Mouse (Mus musculus) neutrophil, adult 5-6 weeks (primary cell): ENCODE data around the gene Tmem229b. TPM values are rescaled to one million over a fixed set of nuclear protein-coding genes. Genes with fewer than 3 reads are reported as not detected.
A peak's percentile ranks its signal among the peaks of the same experiment; 100 is the strongest.
"Not testable (repeated sequence)": the region's sequence is repeated elsewhere in the genome, so short reads cannot be mapped to it uniquely, and the experiment has no call there.

Experiments
- ATAC-seq: fragments of 151-379, 151-347 bp; 2 replicates; pipeline ENCODE4 v1.8.0; 2017; ENCODE audit warnings: mild to moderate bottlenecking, moderate TSS enrichment; ENCODE audit not compliant: insufficient number of reproducible peaks, poor library complexity, low FRiP score, severe bottlenecking; ENCODE audit errors: extremely low read depth
- total RNA-seq: library from RNA; stranded (forward); fragments of 200-1000 nt; gene quantifications from 2 replicates; pipeline ENCODE4 v1.2.3, GENCODE M21; 2017

Gene Tmem229b
- total RNA-seq, 1 experiment from 2014 or later, result 85.9 TPM

- no peak for ATAC-seq
Observed at GRCm38 (mm10) chr12:78973779-78974178, 33.6 kb downstream of the Tmem229b start.

- ATAC-seq, result no peak
Observed at GRCm38 (mm10) chr12:78971649-78972048, 35.8 kb downstream of the Tmem229b start.

DNA sequence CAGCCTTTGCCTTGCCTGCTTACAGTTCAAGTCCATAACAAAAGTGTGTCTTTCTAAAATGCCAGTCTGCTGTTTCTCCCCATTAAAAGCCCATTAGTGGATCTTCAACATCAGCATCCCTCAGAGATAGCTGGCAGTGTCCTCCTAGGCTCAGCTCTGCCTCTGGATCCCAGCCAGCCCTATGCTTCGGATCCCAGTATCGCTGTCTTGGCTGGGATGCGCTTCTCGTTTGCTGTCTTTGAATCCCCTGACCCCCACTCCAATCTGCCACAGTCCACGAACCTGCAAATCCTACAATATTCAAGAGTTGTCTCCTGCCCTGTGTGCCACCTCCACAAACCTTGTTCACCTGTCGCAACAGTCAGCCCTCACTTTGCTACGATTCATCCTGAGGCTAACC lies 36.7 kb downstream of the Tmem229b start:
- no peak for ATAC-seq

GRCm38 (mm10) chr12:78964496-78964895 lies 42.9 kb downstream of the Tmem229b start:
- not testable (repeated sequence) for ATAC-seq

DNA sequence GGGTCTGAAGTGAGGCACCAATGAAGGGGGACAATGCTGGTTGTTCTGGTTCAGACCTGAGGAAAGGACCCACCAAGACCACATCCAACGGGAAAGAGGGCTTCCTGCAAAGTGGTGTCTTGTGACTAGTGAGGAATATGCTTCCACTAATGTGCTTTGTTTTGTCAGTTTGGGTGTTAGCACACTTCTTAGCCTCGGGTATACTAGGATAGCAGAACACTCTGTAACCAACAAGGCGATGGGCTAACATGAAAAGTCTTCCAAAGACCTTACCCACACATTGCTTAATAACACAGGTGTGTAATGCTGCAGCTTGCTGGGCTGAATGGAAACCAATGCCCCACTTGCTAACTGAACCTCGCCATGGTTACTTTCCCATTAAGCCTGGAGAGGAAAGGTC lies 51.0 kb downstream of the Tmem229b start:
- no peak for ATAC-seq

DNA sequence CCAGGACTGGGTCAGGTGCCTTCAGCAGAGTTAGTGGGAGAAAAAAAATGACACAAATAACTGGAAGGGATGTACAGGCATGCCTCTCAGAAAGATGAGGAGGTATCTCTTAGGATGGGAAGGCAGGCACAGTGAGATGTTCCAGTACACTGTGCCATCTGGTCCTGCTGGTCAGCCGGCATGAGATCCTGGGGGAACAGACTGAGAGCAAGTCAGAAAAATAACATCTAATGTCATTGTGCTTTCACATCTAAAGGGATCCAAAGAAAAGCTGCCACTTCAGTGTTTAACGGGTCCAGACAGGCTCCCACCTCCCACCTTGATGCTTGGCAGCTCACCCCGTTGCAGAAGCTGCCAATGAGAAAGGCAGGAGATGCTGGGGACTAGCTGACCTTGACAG lies 54.9 kb downstream of the Tmem229b start:
- ATAC-seq, result no peak

DNA sequence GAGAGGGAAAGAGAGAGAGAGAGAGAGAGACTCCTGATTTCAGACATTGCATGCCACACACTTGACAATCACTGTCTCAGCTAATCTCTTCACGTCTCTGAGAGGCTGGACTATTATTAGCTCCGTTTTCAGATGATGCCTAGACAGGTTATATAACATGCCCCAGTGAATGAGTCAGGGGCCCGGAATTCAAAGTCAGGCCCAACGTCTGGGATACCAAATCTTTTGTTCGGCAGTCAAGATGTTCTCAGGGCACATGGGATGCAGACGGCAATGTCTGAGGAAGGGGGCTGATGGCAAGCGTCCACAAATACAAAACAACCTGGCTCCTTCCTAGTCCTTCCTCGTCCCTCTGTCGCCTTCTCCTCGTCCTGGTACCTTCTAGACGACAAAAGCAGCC lies 55.4 kb downstream of the Tmem229b start:
- ATAC-seq, result no peak

- ATAC-seq, result no peak
Observed at GRCm38 (mm10) chr12:78947661-78948060, 59.8 kb downstream of the Tmem229b start.

GRCm38 (mm10) chr12:78947161-78947560 lies 60.3 kb downstream of the Tmem229b start:
- ATAC-seq, result peak; percentile 65; the same call in 1 of the 2 replicates

DNA sequence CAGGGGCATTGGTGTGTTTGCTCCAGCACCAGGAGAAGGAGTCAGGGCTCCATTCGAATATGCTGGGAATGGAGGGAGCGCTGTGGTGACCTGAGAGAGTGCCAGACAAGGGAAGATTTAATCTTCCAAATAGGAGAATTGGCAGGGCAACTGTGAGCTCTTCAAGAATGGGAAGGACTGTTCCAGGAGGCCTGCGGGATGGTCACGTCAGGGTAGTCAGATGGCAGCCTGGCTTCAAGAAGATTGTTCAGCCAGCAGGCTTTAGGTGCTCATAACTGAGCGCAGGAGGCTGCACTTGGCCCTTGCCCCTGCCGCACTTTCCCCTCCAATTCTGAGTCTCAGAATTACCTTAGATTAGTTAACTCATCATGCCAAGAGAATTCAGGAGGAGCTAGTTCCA lies 64.5 kb downstream of the Tmem229b start:
- no peak for ATAC-seq

DNA sequence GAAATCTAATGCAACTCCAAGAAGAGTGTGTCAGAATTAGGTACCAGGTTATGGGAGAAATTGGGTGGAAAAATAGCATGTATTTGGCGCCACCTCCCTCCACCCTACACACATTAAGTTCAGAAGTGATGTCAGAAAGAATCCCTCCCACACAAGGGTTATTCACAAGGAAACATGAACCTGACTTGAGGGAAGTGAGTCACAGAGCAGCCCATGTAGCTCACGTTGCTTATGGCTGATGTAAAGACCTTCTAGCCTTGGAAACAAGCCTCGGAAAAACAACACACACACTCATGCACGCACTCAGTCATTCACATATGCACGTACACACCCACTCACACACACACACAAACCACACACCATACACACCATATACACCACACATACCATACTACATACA lies 67.3 kb downstream of the Tmem229b start:
- ATAC-seq, result no peak

DNA sequence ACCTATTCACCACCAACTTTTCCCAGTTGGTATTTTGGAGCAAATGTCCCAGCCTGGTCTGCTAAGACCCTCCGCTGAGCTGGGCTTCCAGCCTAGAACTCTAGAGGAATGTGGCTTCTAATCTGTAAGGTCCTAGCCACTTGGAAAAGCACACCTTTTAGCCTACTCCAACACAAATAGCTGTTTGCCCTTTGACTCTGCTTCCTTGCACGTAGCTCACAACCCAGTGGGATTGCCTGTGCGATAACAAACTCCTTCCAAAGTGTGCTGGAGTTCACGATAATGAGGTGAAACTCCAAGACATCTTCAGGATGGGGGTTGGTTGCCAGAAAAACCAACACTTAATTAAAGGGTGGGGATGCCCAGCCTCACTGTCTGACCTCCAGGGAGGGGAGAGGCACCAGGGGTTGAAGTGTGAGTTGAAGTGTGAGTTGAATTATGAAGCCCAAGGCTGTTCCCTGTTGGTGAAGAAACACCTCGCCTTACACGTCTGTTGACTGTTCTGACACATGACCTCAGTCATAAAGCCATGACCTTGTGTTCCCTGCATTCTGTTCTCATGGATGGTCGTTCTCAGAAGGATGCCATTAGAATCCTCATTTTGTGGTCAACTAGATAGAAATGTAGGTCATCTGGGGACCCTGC lies 67.9 kb downstream of the Tmem229b start:
- no peak for ATAC-seq

DNA sequence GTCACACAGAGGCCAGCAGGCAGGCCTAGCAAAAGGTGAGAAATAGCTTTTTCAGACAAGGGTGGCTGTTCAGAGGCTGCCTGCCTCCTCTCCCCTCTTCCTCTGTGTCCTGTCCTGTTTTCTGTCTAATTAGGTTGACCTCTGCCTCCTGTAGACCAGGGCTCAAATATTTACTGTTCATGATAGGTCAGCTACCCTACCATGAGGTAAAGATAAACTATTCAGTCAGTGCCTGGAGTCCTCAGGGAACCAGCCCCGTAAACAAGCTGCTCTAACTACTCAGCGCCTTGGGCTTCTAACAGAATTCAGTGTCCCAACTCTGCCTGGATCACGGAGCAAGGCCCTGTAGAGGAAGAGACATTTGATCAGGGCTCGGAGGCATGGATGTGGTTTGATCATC lies 70.9 kb downstream of the Tmem229b start:
- ATAC-seq, result no peak

DNA sequence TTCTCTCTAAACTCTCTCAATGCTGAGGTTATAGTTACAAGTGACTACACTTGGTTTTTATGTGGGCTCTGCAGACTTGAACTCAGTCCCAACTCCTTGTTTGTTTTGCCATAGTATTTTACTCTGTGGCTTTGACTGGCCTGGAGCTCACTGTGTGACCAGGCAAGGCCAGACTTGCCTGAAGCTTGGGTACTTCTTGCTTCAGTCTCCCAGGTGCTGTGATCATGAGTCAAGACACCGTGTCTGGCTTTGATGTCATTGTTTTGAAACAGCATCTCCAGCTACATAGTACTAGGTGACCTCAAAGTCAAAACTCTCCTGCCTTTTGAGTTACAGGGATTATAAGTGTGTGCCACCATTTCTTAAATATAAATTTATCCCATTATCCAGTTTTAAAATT lies 77.5 kb downstream of the Tmem229b start:
- ATAC-seq, result no peak

GRCm38 (mm10) chr12:78927287-78927686 lies 80.1 kb downstream of the Tmem229b start:
- ATAC-seq, result no peak

GRCm38 (mm10) chr12:78923539-78924189 lies 83.8 kb downstream of the Tmem229b start:
- no peak for ATAC-seq

- not testable (repeated sequence) for ATAC-seq
Observed at GRCm38 (mm10) chr12:78922977-78923376, 84.5 kb downstream of the Tmem229b start.

- ATAC-seq, result no peak
Observed at GRCm38 (mm10) chr12:78922058-78922457, 85.4 kb downstream of the Tmem229b start.

- no peak for ATAC-seq
Observed at GRCm38 (mm10) chr12:78921421-78921820, 86.0 kb downstream of the Tmem229b start.

DNA sequence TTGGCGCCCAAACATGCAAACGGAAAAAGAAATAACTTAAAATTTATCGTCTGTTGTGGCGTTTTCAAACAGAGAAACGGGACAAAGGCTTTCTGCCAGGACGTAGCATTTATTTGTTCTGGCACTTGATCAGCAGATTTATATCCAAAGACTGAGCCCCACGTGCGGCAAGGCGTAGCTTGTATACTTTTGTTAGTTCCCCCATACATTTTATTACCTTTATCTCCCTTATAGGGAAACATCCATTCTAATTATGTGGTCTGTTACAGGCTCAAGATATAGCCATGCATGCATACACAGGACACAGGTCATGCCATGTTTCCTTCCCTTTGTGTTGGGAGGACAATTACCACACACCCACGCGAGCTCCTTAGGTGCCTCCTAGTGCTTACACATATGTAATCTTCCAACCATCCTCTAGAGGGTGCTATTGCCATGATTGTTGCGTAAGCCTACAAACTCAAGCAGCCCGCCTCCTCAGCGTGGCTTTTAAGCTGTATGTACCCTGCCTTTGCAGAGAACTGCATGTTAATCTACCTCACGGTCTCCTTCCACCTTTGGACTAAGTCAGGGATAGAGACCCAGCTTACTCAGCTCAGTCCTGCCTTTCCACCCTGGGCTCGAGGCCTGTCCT lies 88.2 kb downstream of the Tmem229b start:
- peak; percentile 88 for ATAC-seq
